8 mouse cellular contexts compared by ENCODE assay signal in genomic region chr2:31769115-31769514, GRCm38 (mm10). TPM values are rescaled to one million over a fixed set of nuclear protein-coding genes. Genes with fewer than 3 reads are reported as not detected.
DNase-seq lines count a peak whose midpoint lies in the region; ATAC-seq lines count a peak whose summit lies in the region.

No protein-coding gene starts in this region.

- WGBS in heart, embryonic 14.5 days = 31% methylated on average over 4 of the region's 4 CpGs

- 0 out of 2 replicates have a peak, but pooled peaks have one; percentile 13 for ATAC-seq in frontal cortex, adult (ENCODE audit: low TSS enrichment)
- ATAC-seq in heart, embryonic 14.5 days (ENCODE audit: insufficient number of reproducible peaks, insufficient read depth, low FRiP score, low read depth) = no peak

- H3K36me3 ChIP-seq in heart, embryonic 14.5 days (ENCODE audit: control insufficient read depth, insufficient read depth, low read length) = 0 out of 2 replicates have a peak, but pooled peaks cover under 1% of the 10 kb centered on the region
- H3K36me3 ChIP-seq in megakaryocyte, embryonic 14.5 days (replicated peaks; ENCODE audit: low read length) = peaks cover 4% of the 10 kb centered on the region

- no peaks in the 10 kb centered on the region for H3K9me3 ChIP-seq in heart, embryonic 14.5 days (ENCODE audit: control insufficient read depth, low read length)
- no peaks in the 10 kb centered on the region for H3K9me3 ChIP-seq in megakaryocyte, embryonic 14.5 days

- peak overlapping the region; percentile 55 for H3K9ac ChIP-seq in heart, embryonic 14.5 days (ENCODE audit: low read length)

- H3K27me3 ChIP-seq in heart, embryonic 14.5 days (ENCODE audit: control insufficient read depth, insufficient read depth, low read length) = no peaks in the 10 kb centered on the region
- no peaks in the 10 kb centered on the region for H3K27me3 ChIP-seq in megakaryocyte, embryonic 14.5 days (replicated peaks)

- DNase-seq in frontal cortex, postnatal 10 days (ENCODE audit: low spot score in 2 of 2) = no peak
- peak; percentile 31 for DNase-seq in 3T3-L1 (ENCODE audit: low read depth, low spot score)
- DNase-seq in urinary bladder, adult 18-20 months (ENCODE audit: low spot score in 2 of 2) = no peak
- DNase-seq in adipocyte (ENCODE audit: low spot score) = no peak
- DNase-seq in natural killer cell, adult 2 months (ENCODE audit: low spot score in 2 of 2) = no peak

- H3K4me1 ChIP-seq in heart, embryonic 14.5 days (ENCODE audit: control insufficient read depth in 2 of 2, insufficient read depth in 2 of 2, low read length in 2 of 2) = peaks cover 40 to 70% of the 10 kb centered on the region in 2 experiments
- H3K4me1 ChIP-seq in megakaryocyte, embryonic 14.5 days = peaks cover 95% of the 10 kb centered on the region

- H3K27ac ChIP-seq in heart, embryonic 14.5 days (replicated peaks in 1 of 2; ENCODE audit: control insufficient read depth in 1 of 2, insufficient read depth in 1 of 2, low read depth in 2 of 2, low read length in 2 of 2) = peak overlapping the region; percentile 87 to 90

- peak overlapping the region; percentile 54 for H3K4me2 ChIP-seq in heart, embryonic 14.5 days (ENCODE audit: low read length)

- no peak overlapping the region; a peak in 1 of 4 replicates for H3K4me3 ChIP-seq in heart, embryonic 14.5 days (ENCODE audit: control insufficient read depth in 1 of 2, insufficient read depth in 1 of 2, low read depth in 1 of 2, low read length in 2 of 2)
- H3K4me3 ChIP-seq in megakaryocyte, embryonic 14.5 days (replicated peaks) = peak overlapping the region; percentile 84

RNA-seq across cellular contexts. Expression of gene Qrfp, which starts 41.3 kb away (rescaled TPM):
- 0.08 TPM in 1 of 2 replicates, not detected in the other for polyA plus RNA-seq in heart, embryonic 14.5 days (2014; fragmentation: Nextera tagmentation; extraction: Ambion mirVana)
- 0.17 TPM in 1 of 2 replicates, not detected in the other for polyA plus RNA-seq in megakaryocyte, embryonic 14.5 days (2012; ENCODE audit: insufficient read depth, low replicate concordance)
